Mouse (Mus musculus): ENCODE results near the gene H2-Ab1. TPM values are rescaled to one million over a fixed set of nuclear protein-coding genes. Genes with fewer than 3 reads are reported as not detected.
"Not testable (repeated sequence)": the region's sequence is repeated elsewhere in the genome, so short reads cannot be mapped to it uniquely, and the experiment has no call there.

The H2-Ab1 gene
- polyA plus RNA-seq (2012; rRNA removed): 534 and 583 TPM in 2 replicates

- no peak for DNase-seq (ENCODE audit: low read depth)
Observed at GRCm38 (mm10) chr17:34257594-34258375, at the start of gene H2-Ab1. Gene H2-Ab1, plus strand, starts transcription at chr17:34257689.

GRCm38 (mm10) chr17:34207866-34208265 lies 49.6 kb upstream of the H2-Ab1 start:
- no peak for DNase-seq (ENCODE audit: low read depth)

GRCm38 (mm10) chr17:34208421-34208820 lies 49.1 kb upstream of the H2-Ab1 start:
- no peak for DNase-seq (ENCODE audit: low read depth)

GRCm38 (mm10) chr17:34209680-34210079 lies 47.8 kb upstream of the H2-Ab1 start:
- no peak for DNase-seq (ENCODE audit: low read depth)

- DNase-seq (ENCODE audit: low read depth): no peak
Observed at GRCm38 (mm10) chr17:34210599-34210998, 46.9 kb upstream of the H2-Ab1 start.

GRCm38 (mm10) chr17:34211746-34212365 lies 45.6 kb upstream of the H2-Ab1 start:
- DNase-seq (ENCODE audit: low read depth): no peak

GRCm38 (mm10) chr17:34213936-34214335 lies 43.6 kb upstream of the H2-Ab1 start:
- no peak for DNase-seq (ENCODE audit: low read depth)

GRCm38 (mm10) chr17:34215176-34215575 lies 42.3 kb upstream of the H2-Ab1 start:
- DNase-seq (ENCODE audit: low read depth): no peak

GRCm38 (mm10) chr17:34217216-34217928 lies 40.1 kb upstream of the H2-Ab1 start:
- DNase-seq (ENCODE audit: low read depth): no peak

GRCm38 (mm10) chr17:34217986-34218385 lies 39.5 kb upstream of the H2-Ab1 start:
- no peak for DNase-seq (ENCODE audit: low read depth)

- DNase-seq (ENCODE audit: low read depth): no peak
Observed at GRCm38 (mm10) chr17:34218675-34219074, 38.8 kb upstream of the H2-Ab1 start.

- DNase-seq (ENCODE audit: low read depth): not testable (repeated sequence)
Observed at GRCm38 (mm10) chr17:34219096-34219495, 38.4 kb upstream of the H2-Ab1 start.

- not testable (repeated sequence) for DNase-seq (ENCODE audit: low read depth)
Observed at GRCm38 (mm10) chr17:34219801-34220200, 37.7 kb upstream of the H2-Ab1 start.

GRCm38 (mm10) chr17:34220401-34220800 lies 37.1 kb upstream of the H2-Ab1 start:
- not testable (repeated sequence) for DNase-seq (ENCODE audit: low read depth)

GRCm38 (mm10) chr17:34224816-34225215 lies 32.7 kb upstream of the H2-Ab1 start:
- DNase-seq (ENCODE audit: low read depth): no peak

GRCm38 (mm10) chr17:34225426-34225825 lies 32.1 kb upstream of the H2-Ab1 start:
- DNase-seq (ENCODE audit: low read depth): no peak

- not testable (repeated sequence) for DNase-seq (ENCODE audit: low read depth)
Observed at GRCm38 (mm10) chr17:34225911-34226310, 31.6 kb upstream of the H2-Ab1 start.

- DNase-seq (ENCODE audit: low read depth): not testable (repeated sequence)
Observed at GRCm38 (mm10) chr17:34230971-34231370, 26.5 kb upstream of the H2-Ab1 start.

GRCm38 (mm10) chr17:34232021-34232420 lies 25.5 kb upstream of the H2-Ab1 start:
- not testable (repeated sequence) for DNase-seq (ENCODE audit: low read depth)

- DNase-seq (ENCODE audit: low read depth): no peak
Observed at GRCm38 (mm10) chr17:34234926-34235325, 22.6 kb upstream of the H2-Ab1 start.

GRCm38 (mm10) chr17:34236691-34237090 lies 20.8 kb upstream of the H2-Ab1 start:
- no peak for DNase-seq (ENCODE audit: low read depth)

- DNase-seq (ENCODE audit: low read depth): no peak
Observed at GRCm38 (mm10) chr17:34237741-34238140, 19.7 kb upstream of the H2-Ab1 start.

Data from gonadal fat pad, adult 2 months (tissue).